Mouse (Mus musculus): ENCODE measurements around the gene Fancl. TPM values are rescaled to one million over a fixed set of nuclear protein-coding genes. Genes with fewer than 3 reads are reported as not detected.
"Not testable (repeated sequence)": the region's sequence is repeated elsewhere in the genome, so short reads cannot be mapped to it uniquely, and the experiment has no call there.

Fancl gene
- polyA plus RNA-seq (2012; rRNA removed), result 6.7 and 12.3 TPM in 2 replicates
- polyA plus RNA-seq (2014; fragmentation: Nextera tagmentation; extraction: Ambion mirVana), result 21.4 and 23.6 TPM in 2 replicates

DNA sequence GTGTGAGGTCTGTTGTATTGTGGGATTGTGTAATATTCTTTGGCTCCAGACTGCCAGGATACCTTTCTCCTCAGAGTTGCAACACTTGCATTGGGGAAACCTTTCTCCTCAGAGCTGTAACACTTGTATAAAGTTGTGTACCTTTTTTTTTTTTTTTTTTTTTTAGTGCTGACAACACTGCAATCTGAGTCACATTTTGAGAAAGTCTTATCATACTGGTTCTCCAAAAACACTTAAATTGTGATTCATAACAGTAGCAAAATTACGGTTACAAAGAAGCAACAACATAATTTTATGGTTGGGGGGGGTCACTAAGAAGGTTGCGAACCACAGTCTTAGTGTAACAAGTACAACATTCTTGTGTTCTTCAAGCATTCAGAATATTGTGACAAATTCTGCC is at the start of gene Fancl:
Fancl (plus strand) TSS at position 165 of the 400 bp plus-strand sequence.
- H3K9ac ChIP-seq (replicated peaks), result peak within 1 kb of the TSS; percentile 81
- no peak for ATAC-seq (ENCODE audit: insufficient read depth)

DNA sequence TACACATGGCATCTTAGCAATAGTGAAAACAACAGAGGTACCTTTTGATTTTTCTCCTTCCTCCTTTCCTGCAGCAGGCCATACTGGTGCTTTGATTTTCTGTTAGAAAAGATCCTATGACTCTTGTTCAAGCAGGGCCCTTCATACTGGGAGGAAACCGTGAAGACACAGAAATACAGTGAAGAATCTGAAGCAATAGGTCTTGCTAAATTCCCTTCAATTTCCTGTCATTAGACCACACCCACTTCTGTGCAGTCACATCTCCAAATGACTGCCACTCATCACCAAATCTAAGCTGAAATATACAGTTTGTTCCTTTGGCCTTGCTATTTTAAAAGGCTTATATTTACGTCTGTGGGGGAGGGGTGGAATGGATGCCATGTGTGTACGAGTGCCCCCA is 49.1 kb upstream of the Fancl start:
- no peaks in the 10 kb centered on the region for H3K4me1 ChIP-seq (replicated peaks; ENCODE audit: control insufficient read depth in 2 of 2, insufficient read depth in 2 of 2, low read length in 1 of 2)
- ATAC-seq (ENCODE audit: insufficient read depth), result no peak

More for the DNA sequence above, at the start of gene Fancl:
- Histone ChIP-seq H3K36me3 (replicated peaks; ENCODE audit: control insufficient read depth, insufficient read depth, low read depth) (no peaks in the 10 kb centered on the region), H3K27ac (peak within 1 kb of the TSS; percentile 7; the same call in 1 of the 2 replicates), H3K4me1 (replicated peaks; ENCODE audit: control insufficient read depth in 2 of 2, insufficient read depth in 2 of 2, low read length in 1 of 2) (peaks cover 5 to 6% of the 10 kb centered on the region in 2 experiments; a peak in 3 of 4 replicates), H3K4me2 (ENCODE audit: low read depth) (peak within 1 kb of the TSS; percentile 62), H3K4me3 (ENCODE audit: insufficient read depth in 1 of 2, low read depth in 2 of 2, low read length in 2 of 2) (peak within 1 kb of the TSS; percentile 71 to 73), H3K9me3 (ENCODE audit: control insufficient read depth, low read length) (no peaks in the 10 kb centered on the region), H3K27me3 (ENCODE audit: control insufficient read depth, insufficient read depth, low read length) (no peaks in the 10 kb centered on the region)
- no peak for TF ChIP-seq EP300 (IDR thresholded peaks at IDR 0.05; ENCODE audit: low read depth)
- WGBS (ENCODE audit: insufficient replicate concordance), result 90% methylated on average over 2 of the region's 2 CpGs
- DNase-seq (ENCODE audit: low read depth in 3 of 3, low spot score in 3 of 3), result no peak

DNA sequence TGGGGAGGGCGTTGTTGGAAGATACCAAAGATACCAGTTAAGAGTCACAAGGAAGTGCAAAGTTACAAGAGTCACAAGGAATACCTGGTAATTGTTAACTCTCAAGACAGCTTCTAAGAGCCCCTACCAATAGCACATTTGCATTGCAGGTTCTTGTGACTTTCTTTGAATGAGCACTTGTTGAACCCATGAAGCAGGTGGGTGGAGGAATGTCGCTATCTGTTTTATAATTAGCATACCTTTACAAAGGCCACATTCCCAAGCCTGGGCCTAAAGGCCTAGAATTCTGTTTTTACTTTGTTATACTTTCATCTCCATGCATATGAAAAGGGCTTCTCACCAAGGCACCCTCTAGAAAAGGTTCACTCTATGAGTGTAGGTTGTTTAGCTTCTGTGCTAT is 15.8 kb upstream of the Fancl start:
- ATAC-seq (ENCODE audit: insufficient read depth); H3K9ac ChIP-seq (replicated peaks); H3K27me3 ChIP-seq (ENCODE audit: control insufficient read depth, insufficient read depth, low read length); H3K27ac ChIP-seq; H3K9me3 ChIP-seq (ENCODE audit: control insufficient read depth, low read length); H3K4me3 ChIP-seq (ENCODE audit: insufficient read depth in 1 of 2, low read depth in 2 of 2, low read length in 2 of 2); H3K36me3 ChIP-seq (replicated peaks; ENCODE audit: control insufficient read depth, insufficient read depth, low read depth); H3K4me1 ChIP-seq (replicated peaks; ENCODE audit: control insufficient read depth in 2 of 2, insufficient read depth in 2 of 2, low read length in 1 of 2); DNase-seq (ENCODE audit: low read depth in 3 of 3, low spot score in 3 of 3); H3K4me2 ChIP-seq (ENCODE audit: low read depth): not testable (repeated sequence)
- WGBS (ENCODE audit: insufficient replicate concordance), result 54% methylated on average over 2 of the region's 2 CpGs

More for the DNA sequence above, 49.1 kb upstream of the Fancl start:
- Histone ChIP-seq H3K4me3 (ENCODE audit: insufficient read depth in 1 of 2, low read depth in 2 of 2, low read length in 2 of 2) (no peak overlapping the region), H3K9me3 (ENCODE audit: control insufficient read depth, low read length) (no peaks in the 10 kb centered on the region), H3K27ac (no peak overlapping the region), H3K27me3 (ENCODE audit: control insufficient read depth, insufficient read depth, low read length) (no peaks in the 10 kb centered on the region), H3K9ac (replicated peaks) (no peak overlapping the region), H3K4me2 (ENCODE audit: low read depth) (no peak overlapping the region), H3K36me3 (replicated peaks; ENCODE audit: control insufficient read depth, insufficient read depth, low read depth) (no peaks in the 10 kb centered on the region)
- TF ChIP-seq CTCF (IDR thresholded peaks at IDR 0.05; ENCODE audit: low read depth), result no peak
- no peak for TF ChIP-seq EP300 (IDR thresholded peaks at IDR 0.05; ENCODE audit: low read depth)
- DNase-seq (ENCODE audit: low read depth in 3 of 3, low spot score in 3 of 3), result no peak
- WGBS (ENCODE audit: insufficient replicate concordance), result 51% methylated on average over 3 of the region's 3 CpGs

DNA sequence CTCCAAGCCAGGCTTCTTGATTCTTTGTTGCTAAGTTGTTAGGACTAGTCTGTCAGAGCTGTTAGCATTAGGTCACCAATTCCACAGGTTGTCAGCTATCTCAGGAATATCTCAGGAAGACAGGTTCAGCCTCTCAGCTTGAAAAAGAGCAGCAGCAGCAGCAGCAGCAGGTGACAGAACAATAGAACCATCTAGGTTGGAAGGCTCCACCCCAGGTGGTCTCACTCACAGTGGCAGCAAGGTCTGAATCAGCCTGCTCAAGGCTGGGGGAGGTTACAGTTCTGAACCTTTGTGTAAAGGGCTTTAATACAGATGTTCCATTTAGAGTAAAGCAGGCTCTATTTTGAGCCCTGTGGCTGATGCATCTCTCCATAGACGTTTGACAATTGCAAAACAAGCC is 14.0 kb upstream of the Fancl start:
- H3K9ac ChIP-seq (replicated peaks); H3K9me3 ChIP-seq (ENCODE audit: control insufficient read depth, low read length); H3K4me3 ChIP-seq (ENCODE audit: insufficient read depth in 1 of 2, low read depth in 2 of 2, low read length in 2 of 2); H3K4me2 ChIP-seq (ENCODE audit: low read depth); H3K27me3 ChIP-seq (ENCODE audit: control insufficient read depth, insufficient read depth, low read length); DNase-seq (ENCODE audit: low read depth in 3 of 3, low spot score in 3 of 3); H3K36me3 ChIP-seq (replicated peaks; ENCODE audit: control insufficient read depth, insufficient read depth, low read depth); H3K4me1 ChIP-seq (replicated peaks; ENCODE audit: control insufficient read depth in 2 of 2, insufficient read depth in 2 of 2, low read length in 1 of 2); H3K27ac ChIP-seq; ATAC-seq (ENCODE audit: insufficient read depth): not testable (repeated sequence)
- 6% methylated on average over 1 of the region's 1 CpGs for WGBS (ENCODE audit: insufficient replicate concordance)

DNA sequence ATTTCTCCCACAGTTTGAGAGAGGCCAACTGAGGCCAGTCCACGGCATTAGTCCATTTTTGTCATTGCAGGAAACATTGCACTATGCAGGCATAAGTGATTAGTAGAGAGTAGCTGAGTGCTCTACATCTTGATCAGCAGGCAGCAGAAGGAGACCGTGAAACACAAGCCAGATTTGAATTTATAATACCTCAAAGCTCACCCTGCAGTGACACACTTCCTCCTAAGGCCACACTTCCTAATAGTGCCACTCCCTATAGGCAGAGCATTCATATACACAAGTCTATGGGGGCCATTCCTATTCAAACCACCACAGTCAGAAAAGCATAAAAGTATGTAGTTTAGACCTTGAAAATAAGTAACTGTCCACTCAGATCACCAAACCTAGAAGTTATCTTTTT is 11.8 kb upstream of the Fancl start:
- WGBS (ENCODE audit: insufficient replicate concordance), result 61% methylated on average over 2 of the region's 2 CpGs
- DNase-seq (ENCODE audit: low read depth in 3 of 3, low spot score in 3 of 3), result no peak
- Histone ChIP-seq H3K9me3 (ENCODE audit: control insufficient read depth, low read length) (no peaks in the 10 kb centered on the region), H3K4me3 (ENCODE audit: insufficient read depth in 1 of 2, low read depth in 2 of 2, low read length in 2 of 2) (no peak overlapping the region), H3K4me2 (ENCODE audit: low read depth) (no peak overlapping the region), H3K9ac (replicated peaks) (no peak overlapping the region), H3K27ac (no peak overlapping the region), H3K36me3 (replicated peaks; ENCODE audit: control insufficient read depth, insufficient read depth, low read depth) (no peaks in the 10 kb centered on the region), H3K4me1 (replicated peaks; ENCODE audit: control insufficient read depth in 2 of 2, insufficient read depth in 2 of 2, low read length in 1 of 2) (peaks cover 0 to 4% of the 10 kb centered on the region in 2 experiments; a peak in 2 of 4 replicates), H3K27me3 (ENCODE audit: control insufficient read depth, insufficient read depth, low read length) (no peaks in the 10 kb centered on the region)
- no peak for ATAC-seq (ENCODE audit: insufficient read depth)
- TF ChIP-seq CTCF (IDR thresholded peaks at IDR 0.05; ENCODE audit: low read depth) (no peak), EP300 (IDR thresholded peaks at IDR 0.05; ENCODE audit: low read depth) (no peak)
